Mouse (Mus musculus) kidney, embryonic 16.5 days (tissue): ENCODE results near the gene Iqgap2. TPM values are rescaled to one million over a fixed set of nuclear protein-coding genes. Genes with fewer than 3 reads are reported as not detected.

ENCODE experiments used
- ATAC-seq: fragments of 200-750 bp; cut with Nextera tagmentation; 2 replicates; pipeline ENCODE4 v1.8.0; 2017; ENCODE audit warnings: moderate TSS enrichment; ENCODE audit not compliant: low FRiP score, low TSS enrichment
- H3K27ac ChIP-seq: fragments of 300-500 bp; sonication (generic); 2 replicates; pipeline ENCODE4 v1.5.1; 2014; ENCODE audit warnings: low read length
- H3K27me3 ChIP-seq: fragments of 300-500 bp; sonication (generic); 2 replicates; pipeline ENCODE4 v1.6.1; 2014; ENCODE audit warnings: low read length, control low read depth, mixed read lengths; ENCODE audit not compliant: insufficient read depth
- H3K36me3 ChIP-seq: fragments of 300-500 bp; sonication (generic); 2 replicates; pipeline ENCODE4 v1.6.1; 2014; ENCODE audit warnings: low read length, control low read depth, mixed read lengths; ENCODE audit not compliant: insufficient read depth
- H3K4me1 ChIP-seq: fragments of 300-500 bp; sonication (generic); 2 replicates; pipeline ENCODE4 v1.6.1; 2014; ENCODE audit warnings: low read length, control low read depth, mixed read lengths; ENCODE audit not compliant: insufficient read depth
- H3K4me2 ChIP-seq: fragments of 300-500 bp; sonication (generic); replicated peaks from 2 replicates; pipeline ENCODE4 v1.6.1; 2014; ENCODE audit warnings: low read depth, low read length
- H3K4me3 ChIP-seq: fragments of 300-500 bp; sonication (generic); 2 replicates; pipeline ENCODE4 v1.5.1; 2014; ENCODE audit warnings: mild to moderate bottlenecking, low read length
- H3K9ac ChIP-seq: fragments of 300-500 bp; sonication (generic); replicated peaks from 2 replicates; pipeline ENCODE4 v1.6.1; 2014; ENCODE audit warnings: low read length
- H3K9me3 ChIP-seq: fragments of 300-500 bp; sonication (generic); 2 replicates; pipeline ENCODE4 v1.6.1; 2016; ENCODE audit warnings: low read length, control low read depth
- WGBS: fragments of 180-500 bp; shearing (Covaris S2); extraction: QIAGEN DNeasy Blood & Tissue Kit; methylation state at CpG from one replicate; pipeline ENCODE4 v1.1.7; 2014; 5-methylcytosine and 5-hydroxymethylcytosine counted together
- polyA plus RNA-seq: library from polyadenylated mRNA; unstranded; fragments of >200 nt; fragmentation: Nextera tagmentation; extraction: Ambion mirVana; gene quantifications from 2 replicates; pipeline ENCODE4 v1.2.1, GENCODE M21; 2015

Iqgap2 gene
- polyA plus RNA-seq, 1 experiment from 2014 or later = 10.5 TPM

GRCm38 (mm10) chr13:95899885-95900650 lies 8.3 kb upstream of the Iqgap2 start:
- WGBS = 54% methylated on average over 1 of the region's 1 CpGs
- no peak for ATAC-seq
- Histone ChIP-seq H3K27ac (no peak overlapping the region), H3K9ac (no peak overlapping the region), H3K27me3 (no peaks in the 10 kb centered on the region), H3K36me3 (no peaks in the 10 kb centered on the region), H3K9me3 (0 out of 2 replicates have a peak, but pooled peaks cover 4% of the 10 kb centered on the region), H3K4me1 (no peaks in the 10 kb centered on the region), H3K4me2 (no peak overlapping the region), H3K4me3 (no peak overlapping the region)

- no peak overlapping the region for H3K4me3 ChIP-seq
- no peaks in the 10 kb centered on the region for H3K27me3 ChIP-seq
- no peaks in the 10 kb centered on the region for H3K9me3 ChIP-seq
- no peak for ATAC-seq
- no peak overlapping the region for H3K4me2 ChIP-seq
- H3K9ac ChIP-seq = no peak overlapping the region
- no peaks in the 10 kb centered on the region for H3K4me1 ChIP-seq
- H3K36me3 ChIP-seq = no peaks in the 10 kb centered on the region
- no peak overlapping the region for H3K27ac ChIP-seq
- WGBS = 89% methylated on average over 6 of the region's 6 CpGs
These were observed 4.8 kb upstream of the Iqgap2 start for GRCm38 (mm10) chr13:95896501-95896900.

GRCm38 (mm10) chr13:95893166-95893565 lies 1.4 kb upstream of the Iqgap2 start:
- Histone ChIP-seq H3K27me3 (no peaks in the 10 kb centered on the region), H3K4me3 (no peak overlapping the region), H3K4me2 (no peak overlapping the region), H3K9ac (no peak overlapping the region), H3K36me3 (no peaks in the 10 kb centered on the region), H3K27ac (no peak overlapping the region), H3K9me3 (no peaks in the 10 kb centered on the region), H3K4me1 (peaks cover 15% of the 10 kb centered on the region)
- ATAC-seq = no peak
- 90% methylated on average over 4 of the region's 4 CpGs for WGBS

GRCm38 (mm10) chr13:95892611-95893145 lies 956 bp upstream of the Iqgap2 start:
- Histone ChIP-seq H3K27ac (no peak overlapping the region; the same call in 1 of the 2 replicates), H3K9ac (peak overlapping the region; percentile 79), H3K4me1 (peaks cover 15% of the 10 kb centered on the region), H3K4me2 (peak overlapping the region; percentile 97), H3K27me3 (no peaks in the 10 kb centered on the region), H3K4me3 (peak overlapping the region; percentile 78), H3K9me3 (no peaks in the 10 kb centered on the region), H3K36me3 (no peaks in the 10 kb centered on the region)
- 18% methylated on average over 12 of the region's 12 CpGs for WGBS
- 0 out of 2 replicates have a peak, but pooled peaks have one; percentile 7 for ATAC-seq

- peak; percentile 79 for ATAC-seq
- peak overlapping the region; percentile 78 for H3K4me3 ChIP-seq
- peak overlapping the region; percentile 79 for H3K9ac ChIP-seq
- H3K36me3 ChIP-seq = no peaks in the 10 kb centered on the region
- H3K27ac ChIP-seq = peak overlapping the region; percentile 43; the same call in 1 of the 2 replicates
- H3K9me3 ChIP-seq = no peaks in the 10 kb centered on the region
- peaks cover 15% of the 10 kb centered on the region for H3K4me1 ChIP-seq
- whole genome bisulfite sequencing = under 1% methylated on average over 36 of the region's 52 CpGs
- H3K27me3 ChIP-seq = no peaks in the 10 kb centered on the region
- H3K4me2 ChIP-seq = peak overlapping the region; percentile 97
These were observed 346 bp upstream of the Iqgap2 start for GRCm38 (mm10) chr13:95891926-95892610.

- no peaks in the 10 kb centered on the region for H3K36me3 ChIP-seq
- no peaks in the 10 kb centered on the region for H3K27me3 ChIP-seq
- peak overlapping the region; percentile 78 for H3K4me3 ChIP-seq
- peak overlapping the region; percentile 13; the same call in 1 of the 2 replicates for H3K27ac ChIP-seq
- peak; percentile 66 for ATAC-seq
- peak overlapping the region; percentile 79 for H3K9ac ChIP-seq
- H3K4me2 ChIP-seq = peak overlapping the region; percentile 97
- under 1% methylated on average over 33 of the region's 33 CpGs for WGBS
- H3K4me1 ChIP-seq = peaks cover 15% of the 10 kb centered on the region
- H3K9me3 ChIP-seq = no peaks in the 10 kb centered on the region
These were observed 761 bp downstream of the Iqgap2 start for GRCm38 (mm10) chr13:95890851-95891471.

GRCm38 (mm10) chr13:95889981-95890545 lies 1.7 kb downstream of the Iqgap2 start:
- no peaks in the 10 kb centered on the region for H3K36me3 ChIP-seq
- ATAC-seq = no peak
- H3K27me3 ChIP-seq = no peaks in the 10 kb centered on the region
- peak overlapping the region; percentile 32 for H3K4me2 ChIP-seq
- WGBS = 38% methylated on average over 8 of the region's 8 CpGs
- peak overlapping the region; percentile 15; the same call in 1 of the 2 replicates for H3K4me3 ChIP-seq
- no peaks in the 10 kb centered on the region for H3K9me3 ChIP-seq
- H3K4me1 ChIP-seq = peaks cover 15% of the 10 kb centered on the region
- H3K27ac ChIP-seq = no peak overlapping the region
- 0 out of 2 replicates have a peak overlapping the region, but pooled peaks have one; percentile 26 for H3K9ac ChIP-seq

- H3K36me3 ChIP-seq = no peaks in the 10 kb centered on the region
- H3K4me2 ChIP-seq = no peak overlapping the region
- WGBS = 92% methylated on average over 10 of the region's 10 CpGs
- H3K27me3 ChIP-seq = no peaks in the 10 kb centered on the region
- H3K4me1 ChIP-seq = peaks cover 15% of the 10 kb centered on the region
- no peak for ATAC-seq
- H3K27ac ChIP-seq = no peak overlapping the region
- no peak overlapping the region for H3K9ac ChIP-seq
- no peaks in the 10 kb centered on the region for H3K9me3 ChIP-seq
- H3K4me3 ChIP-seq = no peak overlapping the region
These were observed 2.4 kb downstream of the Iqgap2 start for GRCm38 (mm10) chr13:95889366-95889765.

GRCm38 (mm10) chr13:95888621-95889020 lies 3.1 kb downstream of the Iqgap2 start:
- Histone ChIP-seq H3K27ac (no peak overlapping the region), H3K9me3 (no peaks in the 10 kb centered on the region), H3K36me3 (no peaks in the 10 kb centered on the region), H3K4me2 (no peak overlapping the region), H3K27me3 (no peaks in the 10 kb centered on the region), H3K4me3 (no peak overlapping the region), H3K9ac (no peak overlapping the region), H3K4me1 (peaks cover 15% of the 10 kb centered on the region)
- WGBS = 92% methylated on average over 12 of the region's 12 CpGs
- ATAC-seq = no peak
